Mouse (Mus musculus): ENCODE measurements around the gene 1190007I07Rik.

1190007I07Rik gene

DNA sequence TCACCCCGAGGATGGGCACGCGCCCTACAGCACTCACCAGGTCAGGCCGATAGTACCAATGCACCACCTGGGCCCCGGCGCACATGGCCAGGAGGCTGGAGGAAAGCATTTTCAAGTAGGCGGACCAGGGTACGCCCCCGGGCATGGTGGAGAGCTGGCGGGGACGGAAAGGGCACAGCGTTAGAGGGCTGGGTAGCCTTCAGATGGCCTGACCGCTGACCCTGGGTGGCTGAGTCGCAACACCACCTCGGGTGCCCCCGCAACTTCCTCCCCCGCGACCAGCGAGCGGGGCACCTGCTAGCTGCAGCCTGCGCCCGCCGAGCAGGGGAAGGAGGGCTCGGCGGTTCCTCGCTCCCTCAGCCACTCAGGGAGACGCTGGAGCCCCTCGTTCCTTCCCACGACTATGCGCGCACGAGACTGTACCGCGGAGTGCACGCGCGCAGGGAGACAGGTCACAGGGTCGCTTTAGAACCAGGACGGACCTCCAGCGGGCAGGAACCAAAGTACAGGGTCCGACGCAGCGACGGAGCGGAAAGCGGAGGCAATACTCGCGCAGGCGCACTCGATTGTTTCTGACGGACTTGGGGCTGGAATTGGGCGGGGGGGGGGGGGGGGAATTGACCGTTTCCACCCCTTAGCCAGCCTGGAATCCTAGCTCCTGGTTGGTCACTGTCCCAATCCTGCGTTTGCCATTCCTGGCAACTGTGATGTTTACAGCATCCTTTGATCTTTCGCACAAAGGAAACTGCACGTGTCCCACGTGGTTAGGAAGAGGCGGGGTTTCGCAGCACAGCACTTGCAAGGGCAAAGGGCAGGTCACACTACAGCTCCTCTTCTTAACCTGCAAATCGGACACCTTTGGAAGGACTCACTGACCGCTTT is at the start of gene 1190007I07Rik:
Gene 1190007I07Rik (minus strand): TSS at position 558 of the 882 bp plus-strand sequence.
- DNase-seq (ENCODE audit: low spot score), result peak; percentile 94

DNA sequence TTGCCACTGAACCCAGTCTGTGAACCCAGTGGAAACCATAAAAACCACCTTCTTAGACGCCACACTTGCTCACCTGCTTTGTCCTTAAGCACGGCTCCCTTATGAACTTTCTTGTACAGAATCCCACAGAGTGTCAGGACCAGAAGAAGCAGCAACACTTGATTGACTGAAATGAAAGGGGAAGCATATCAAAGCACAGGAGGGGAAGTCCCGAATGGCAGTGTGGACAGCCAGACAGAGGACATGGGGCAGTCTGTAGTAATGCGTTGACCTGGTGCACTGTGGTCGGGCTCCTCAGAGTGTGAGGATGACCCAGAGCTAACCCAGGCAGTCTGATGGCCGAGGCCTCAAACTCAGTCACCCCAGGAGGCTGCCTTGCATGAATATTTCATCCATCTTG is 47.2 kb upstream of the 1190007I07Rik start:
- DNase-seq (ENCODE audit: low spot score), result no peak

DNA sequence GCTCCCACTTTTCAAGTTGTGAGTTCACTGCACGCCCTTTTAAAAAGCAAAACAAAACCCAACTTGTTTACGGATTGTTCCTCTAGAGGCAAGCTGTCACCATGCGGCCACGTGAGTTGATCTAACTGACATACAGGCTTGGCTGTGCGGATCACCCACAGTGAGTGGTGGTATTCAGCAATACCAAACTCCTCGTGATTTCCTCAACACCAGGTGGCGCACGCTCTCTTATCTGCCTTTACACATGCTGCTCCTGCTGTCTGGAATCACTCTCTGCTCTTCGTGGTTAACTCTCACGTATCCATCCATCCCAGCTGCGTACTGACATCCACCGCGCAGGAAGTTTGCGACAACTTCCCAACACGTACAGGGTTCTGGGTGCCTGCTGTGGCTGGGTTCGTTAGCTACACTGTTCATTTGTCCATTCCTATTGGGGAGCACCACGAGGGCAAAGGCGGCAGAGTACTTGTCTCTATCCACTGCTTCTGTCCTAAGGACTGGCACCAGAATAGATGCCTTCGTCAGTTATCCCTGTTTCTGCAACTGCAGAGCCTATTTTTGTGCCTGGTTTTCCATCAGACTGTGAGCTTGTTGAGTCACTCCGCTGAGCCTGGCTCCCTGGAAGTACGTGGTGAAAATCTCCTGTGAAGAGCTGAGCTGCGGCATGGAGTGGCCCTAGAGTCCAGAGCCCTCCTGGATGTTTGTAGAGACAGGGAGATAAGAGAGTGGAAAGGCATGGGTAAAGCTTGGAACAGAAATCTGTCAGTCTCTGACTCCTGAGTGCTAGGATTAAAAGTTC is 43.6 kb upstream of the 1190007I07Rik start:
- DNase-seq (ENCODE audit: low spot score), result peak; percentile 70

DNA sequence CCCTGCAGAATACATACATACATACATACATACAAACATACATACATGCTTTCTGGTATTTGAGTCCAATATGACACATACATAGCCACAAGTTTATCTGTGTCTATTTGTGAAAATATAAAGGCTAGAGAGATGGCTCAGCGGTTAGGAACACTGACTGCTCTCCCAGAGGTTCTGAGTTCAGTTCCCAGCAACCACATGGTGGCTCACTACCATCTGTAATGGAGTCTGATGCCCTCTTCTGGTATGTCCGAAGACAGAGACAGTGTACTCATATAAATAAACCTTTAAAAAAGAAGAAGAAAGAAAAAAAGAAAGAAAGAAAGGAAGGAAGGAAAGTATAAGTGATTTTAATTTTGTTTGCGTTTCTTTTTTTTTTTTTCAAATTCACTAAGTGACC is 42.9 kb upstream of the 1190007I07Rik start:
- DNase-seq (ENCODE audit: low spot score), result no peak

DNA sequence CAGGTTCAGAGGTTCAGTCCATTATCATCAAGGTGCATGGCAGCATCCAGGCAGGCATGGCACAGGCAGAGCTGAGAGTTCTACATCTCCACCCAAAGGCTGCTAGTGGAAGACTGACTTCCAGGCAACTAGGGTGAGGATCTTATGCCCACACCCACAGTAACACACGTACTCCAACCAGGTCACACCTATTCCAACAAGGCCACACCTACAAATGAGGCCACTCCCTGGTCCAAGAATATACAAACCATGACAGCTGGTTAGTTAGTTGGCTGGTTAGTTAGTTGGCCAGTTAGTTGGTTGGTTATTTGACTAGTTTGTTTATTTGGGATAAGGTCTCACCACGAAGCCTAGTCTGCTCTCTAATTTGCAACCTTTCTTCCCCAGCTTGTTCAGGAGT is 40.3 kb upstream of the 1190007I07Rik start:
- no peak for DNase-seq (ENCODE audit: low spot score)

DNA sequence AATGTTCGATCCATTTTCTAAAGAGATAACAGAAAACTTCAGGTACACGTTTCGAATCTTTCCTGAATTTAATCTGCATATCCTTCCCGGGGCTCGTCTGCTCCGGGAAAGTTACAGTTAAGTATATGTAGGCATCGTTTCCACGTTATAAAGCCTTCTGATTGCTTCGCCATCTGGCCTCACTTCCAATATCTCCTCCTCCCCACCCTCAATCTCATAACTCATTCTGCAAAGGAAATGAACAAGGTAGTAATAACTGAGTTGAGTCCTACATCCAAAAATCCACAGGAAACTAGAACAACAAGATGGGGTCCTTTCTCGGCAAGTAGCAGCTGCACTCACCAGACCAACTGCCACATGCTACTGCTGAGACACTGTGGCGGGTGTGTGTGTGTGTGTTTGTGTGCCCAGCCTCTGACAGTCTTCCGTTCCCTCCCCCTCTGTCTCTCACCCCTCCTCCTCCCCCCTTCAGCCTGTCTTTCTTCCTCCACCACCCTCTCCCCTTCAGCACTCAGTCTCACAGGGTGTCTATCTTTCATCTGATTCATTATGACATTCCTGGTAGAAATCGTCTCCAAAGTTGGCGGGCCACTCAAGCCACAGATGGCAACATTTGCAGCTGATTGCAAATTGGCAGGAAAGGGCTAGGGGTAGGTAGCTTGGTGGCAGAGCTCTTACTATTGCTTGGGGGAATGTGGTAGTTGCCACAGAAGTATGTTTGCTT is 39.4 kb upstream of the 1190007I07Rik start:
- no peak for DNase-seq (ENCODE audit: low spot score)

DNA sequence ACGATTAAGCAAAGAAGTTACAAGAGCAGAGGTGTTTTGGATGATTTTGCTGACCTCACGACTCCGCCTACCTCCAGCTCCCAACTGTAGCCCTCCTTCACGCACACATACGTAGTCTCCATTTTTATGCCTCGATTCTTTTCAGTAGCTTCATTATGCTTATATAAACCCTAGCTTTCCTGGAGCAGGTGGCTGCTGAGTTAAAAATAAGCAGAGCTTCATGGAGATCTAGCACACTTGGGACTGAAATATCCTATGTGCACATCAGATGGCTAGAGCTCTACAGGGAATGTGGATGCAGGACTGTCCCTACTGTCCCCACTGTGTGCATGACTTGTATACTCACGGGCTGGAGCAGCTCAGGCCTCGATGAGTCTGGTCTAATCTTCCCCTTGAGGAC is 38.8 kb upstream of the 1190007I07Rik start:
- DNase-seq (ENCODE audit: low spot score), result no peak

DNA sequence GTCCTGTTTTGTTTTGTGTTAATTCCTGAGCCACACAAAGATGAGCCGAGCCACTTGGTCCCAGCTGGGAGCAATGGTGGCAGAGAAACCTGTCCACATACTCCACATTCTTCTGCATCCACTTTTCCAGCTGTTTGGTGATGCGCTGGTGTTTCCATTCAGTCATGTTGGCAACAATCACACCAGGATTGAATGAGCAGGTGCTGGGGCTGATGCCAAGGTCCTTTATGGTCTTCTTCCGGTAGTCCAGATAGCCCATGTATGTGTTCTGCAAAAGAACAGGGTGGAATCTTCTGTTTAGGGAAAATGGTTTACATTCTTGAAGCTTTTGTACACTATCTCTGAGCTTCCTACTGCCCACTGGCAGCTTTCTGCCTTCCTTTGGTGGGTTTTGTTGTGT is 31.6 kb upstream of the 1190007I07Rik start:
- DNase-seq (ENCODE audit: low spot score), result no peak

DNA sequence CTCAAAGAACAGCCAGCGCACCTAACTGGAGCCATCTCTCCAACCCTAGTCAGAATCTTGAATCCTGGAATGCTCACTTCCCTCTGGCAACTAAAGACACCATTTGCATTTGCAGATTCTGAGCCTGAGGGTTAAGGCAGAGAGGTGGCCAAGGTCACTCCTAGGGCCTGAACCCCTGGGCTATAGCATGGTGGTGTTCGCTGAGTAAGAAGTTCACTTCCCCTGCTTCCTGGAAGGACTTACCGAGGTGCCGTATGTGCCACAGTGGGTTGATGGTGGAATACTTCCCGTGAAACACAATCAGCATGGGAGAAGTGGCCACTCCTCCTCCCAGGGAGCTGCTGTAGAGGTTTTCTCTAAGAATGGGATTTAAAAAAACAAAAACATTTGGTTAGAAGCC is 29.6 kb upstream of the 1190007I07Rik start:
- DNase-seq (ENCODE audit: low spot score), result no peak

DNA sequence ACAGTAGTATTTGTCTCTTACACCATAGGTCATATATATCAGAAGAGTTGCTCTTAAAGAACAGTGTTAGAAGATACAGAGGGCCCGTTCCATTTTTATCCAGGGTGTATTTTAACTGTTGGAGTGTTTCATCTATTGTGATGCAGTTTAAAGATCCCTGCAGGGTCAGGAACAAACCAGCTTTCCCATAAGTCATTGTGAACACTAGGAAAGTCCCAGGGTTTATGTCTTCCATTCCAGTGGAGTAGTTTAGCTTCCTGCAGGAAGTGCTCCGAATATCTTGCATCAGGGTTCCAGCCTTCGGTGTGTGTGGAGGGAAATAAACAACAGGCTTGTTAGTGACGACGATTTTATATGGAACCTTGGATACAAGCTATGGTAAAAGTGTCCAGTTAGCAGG is 28.2 kb upstream of the 1190007I07Rik start:
- no peak for DNase-seq (ENCODE audit: low spot score)

DNA sequence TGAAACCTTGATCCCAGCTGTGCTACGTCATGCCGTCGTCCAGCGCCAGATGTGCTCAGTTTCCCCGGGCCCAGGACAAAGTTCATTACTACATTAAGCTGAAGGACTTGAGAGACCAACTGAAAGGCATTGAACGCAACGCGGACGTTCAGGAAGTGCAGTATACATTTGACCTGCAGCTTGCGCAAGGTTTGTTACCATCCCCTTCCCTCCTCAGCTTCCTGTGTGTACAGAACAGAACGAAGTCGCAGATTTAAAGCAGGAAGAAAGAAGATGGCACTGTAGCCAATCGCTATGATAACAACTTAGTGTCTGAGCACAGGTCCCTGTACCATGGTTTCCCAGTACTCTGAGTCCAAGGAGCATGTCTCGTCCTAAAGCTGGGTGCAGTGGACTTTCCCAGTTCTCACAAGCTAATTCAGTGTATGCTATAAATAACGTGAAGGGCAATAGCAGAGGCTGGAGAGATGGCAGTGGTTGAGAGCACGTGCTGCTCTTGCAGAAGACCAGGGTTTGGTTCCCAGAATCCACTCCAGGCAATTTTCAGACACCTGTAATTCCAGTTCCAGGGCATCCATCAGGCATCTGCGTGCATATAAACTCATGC is 24.3 kb upstream of the 1190007I07Rik start:
- no peak for DNase-seq (ENCODE audit: low spot score)

DNA sequence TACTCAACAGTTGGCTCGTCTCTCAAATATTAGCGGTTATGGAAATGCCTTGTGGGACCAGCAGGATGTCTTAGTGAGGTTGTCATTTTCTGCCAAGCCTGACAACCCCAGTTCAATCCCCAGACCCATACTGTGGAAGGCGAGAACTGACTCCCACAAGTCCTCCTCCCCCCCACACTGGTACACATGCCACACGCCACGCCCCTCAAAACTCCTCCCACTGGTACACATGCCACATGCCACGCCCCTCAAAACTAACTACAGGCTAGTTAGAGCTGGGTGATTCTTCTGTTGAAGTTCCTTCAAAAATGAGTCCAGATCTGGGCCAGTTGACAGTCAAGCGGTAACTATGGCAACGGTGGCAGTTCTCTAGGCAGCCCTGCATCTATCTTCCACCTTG is 23.1 kb upstream of the 1190007I07Rik start:
- DNase-seq (ENCODE audit: low spot score), result no peak

DNA sequence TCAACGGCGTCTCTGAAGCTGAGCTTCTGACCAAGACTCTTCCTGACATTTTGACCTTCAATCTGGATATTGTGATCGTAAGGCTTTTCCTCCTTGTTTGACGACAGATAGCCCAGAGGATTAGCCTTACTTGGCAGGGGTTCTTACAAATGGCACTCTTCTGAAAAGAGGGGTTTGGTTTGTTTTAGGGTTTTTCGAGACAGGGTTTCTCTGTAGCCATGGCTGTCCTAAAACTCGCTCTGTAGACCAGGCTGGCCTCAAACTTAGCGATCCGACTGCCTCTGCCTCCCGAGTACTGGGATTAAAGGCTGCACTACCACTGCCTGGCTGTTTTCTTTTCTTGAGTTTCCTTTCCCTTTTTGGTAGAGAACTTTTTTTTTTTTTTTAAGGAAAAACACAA is 18.5 kb upstream of the 1190007I07Rik start:
- no peak for DNase-seq (ENCODE audit: low spot score)

DNA sequence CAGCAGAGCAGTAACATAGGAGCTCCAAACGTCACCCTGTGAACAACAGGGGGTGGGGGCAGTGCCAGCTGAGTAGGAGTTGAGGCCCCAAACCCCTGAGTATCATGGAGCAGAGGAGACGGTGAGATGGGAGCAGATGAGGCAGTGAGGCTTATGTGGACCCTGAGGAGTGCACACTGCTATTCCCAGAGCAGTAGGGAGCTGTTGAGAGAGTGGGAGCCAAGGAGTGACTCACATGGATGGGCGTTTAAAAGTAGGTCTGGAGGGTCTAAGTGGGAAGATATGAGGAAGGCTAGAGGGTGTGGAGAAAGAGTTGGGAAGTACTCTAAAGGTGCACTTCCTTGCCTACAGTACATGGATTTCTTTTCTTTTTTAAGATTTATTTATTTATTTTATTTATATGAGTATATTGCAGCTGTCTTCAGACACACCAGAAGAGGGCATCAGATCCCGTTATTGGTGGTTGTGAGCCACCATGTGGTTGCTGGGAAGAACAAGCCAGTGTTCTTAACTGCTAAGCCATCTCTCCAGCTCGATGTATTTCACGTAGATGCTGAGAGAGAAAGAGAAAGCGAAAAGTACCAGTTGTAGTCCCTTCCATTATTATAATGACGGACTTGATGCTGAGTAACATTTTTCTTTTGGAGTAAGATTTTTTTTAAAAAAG is 16.1 kb upstream of the 1190007I07Rik start:
- DNase-seq (ENCODE audit: low spot score), result no peak

DNA sequence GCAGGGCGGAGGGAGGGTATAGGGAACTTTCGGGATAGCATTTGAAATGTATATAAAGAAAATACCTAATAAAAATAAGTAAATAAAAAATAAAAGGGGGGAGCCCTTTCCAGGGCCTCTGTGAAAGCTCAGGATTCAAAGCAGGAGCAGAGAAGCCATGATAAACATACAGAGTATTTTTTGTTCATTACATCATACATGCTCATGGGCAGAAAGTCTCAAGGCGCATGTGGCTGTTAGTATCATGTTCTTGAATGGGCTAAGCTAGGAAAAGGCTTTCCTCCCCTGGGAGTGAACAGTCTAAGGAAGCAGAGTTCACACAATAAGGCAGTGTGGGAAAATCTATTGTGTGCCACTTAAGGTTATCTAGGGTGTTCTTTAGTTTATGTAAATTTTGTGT is 13.3 kb upstream of the 1190007I07Rik start:
- DNase-seq (ENCODE audit: low spot score), result no peak

DNA sequence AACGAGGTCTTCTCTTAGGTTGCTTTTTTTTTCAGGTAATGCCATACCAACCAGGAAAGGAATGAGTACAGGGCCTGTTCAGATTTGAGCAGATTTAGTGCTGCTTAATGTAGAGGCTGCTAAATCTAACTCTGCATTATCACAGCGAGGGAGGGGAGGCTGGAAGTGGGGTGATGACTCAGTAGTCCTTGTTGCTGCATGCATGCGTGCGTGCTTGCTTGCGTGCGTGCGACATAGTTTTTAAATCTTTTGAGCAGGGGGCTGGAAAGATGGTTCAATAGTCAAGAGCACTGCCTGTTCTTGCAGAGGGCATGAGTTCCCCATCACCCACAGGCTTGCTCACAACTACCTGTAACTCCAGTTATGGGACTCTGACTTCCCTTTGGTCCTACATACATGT is 11.3 kb upstream of the 1190007I07Rik start:
- DNase-seq (ENCODE audit: low spot score), result no peak

DNA sequence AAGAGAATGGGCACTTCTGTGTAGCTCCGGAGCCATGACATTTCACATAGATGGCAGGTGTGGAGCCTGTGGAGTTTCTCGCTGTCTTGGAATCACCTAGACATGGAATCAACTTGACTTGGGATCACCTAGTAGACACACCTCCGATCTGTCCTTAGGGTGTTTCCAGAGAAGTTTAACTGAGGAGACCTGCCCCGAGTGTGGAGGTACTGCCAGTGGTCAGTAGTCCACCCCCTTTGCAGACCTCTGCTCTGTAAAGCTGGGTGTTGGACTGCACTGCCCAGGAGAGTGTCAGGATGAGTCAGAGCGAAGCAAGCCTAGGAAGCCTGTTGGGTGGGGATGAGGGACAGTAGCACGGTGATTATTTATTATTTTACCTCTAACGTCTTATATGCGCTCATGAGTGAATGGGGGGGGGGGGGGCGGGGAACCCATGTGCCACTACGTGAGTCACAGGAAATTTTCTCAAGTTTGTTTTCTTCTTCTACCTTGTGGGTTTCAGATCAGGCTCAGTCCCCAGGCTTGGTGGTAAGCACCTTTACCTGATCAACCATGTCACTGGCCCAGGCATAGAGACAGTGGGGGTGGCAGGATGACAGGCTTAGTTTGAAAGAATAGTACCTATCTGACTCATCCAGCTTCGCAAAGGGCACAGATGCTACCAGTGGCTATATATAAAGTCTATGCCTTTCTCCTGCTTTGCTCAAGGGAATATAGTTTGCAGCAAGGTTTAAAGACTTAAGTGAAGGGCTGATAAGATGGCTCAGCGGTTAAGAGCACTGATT is 9.7 kb upstream of the 1190007I07Rik start:
- no peak for DNase-seq (ENCODE audit: low spot score)

DNA sequence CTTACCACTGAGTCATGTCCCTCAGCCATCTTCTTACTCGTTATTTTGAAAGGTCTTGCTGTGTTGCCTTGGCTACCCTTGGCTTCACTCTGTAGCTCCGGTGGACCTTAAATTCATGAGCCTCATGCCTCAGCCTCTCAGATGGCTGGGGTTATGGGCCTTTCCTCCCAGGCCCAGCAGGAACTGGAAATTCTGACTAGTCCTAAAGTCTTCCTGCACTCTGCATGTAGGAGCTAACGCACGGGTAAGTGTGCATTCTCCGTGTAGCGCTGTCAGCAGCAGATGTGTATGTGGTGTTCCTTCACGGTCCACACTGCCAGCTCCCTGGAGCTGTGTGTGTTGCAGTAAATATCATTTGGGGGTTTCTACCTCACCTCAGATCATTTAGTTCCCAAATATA is 8.1 kb upstream of the 1190007I07Rik start:
- DNase-seq (ENCODE audit: low spot score), result no peak

DNA sequence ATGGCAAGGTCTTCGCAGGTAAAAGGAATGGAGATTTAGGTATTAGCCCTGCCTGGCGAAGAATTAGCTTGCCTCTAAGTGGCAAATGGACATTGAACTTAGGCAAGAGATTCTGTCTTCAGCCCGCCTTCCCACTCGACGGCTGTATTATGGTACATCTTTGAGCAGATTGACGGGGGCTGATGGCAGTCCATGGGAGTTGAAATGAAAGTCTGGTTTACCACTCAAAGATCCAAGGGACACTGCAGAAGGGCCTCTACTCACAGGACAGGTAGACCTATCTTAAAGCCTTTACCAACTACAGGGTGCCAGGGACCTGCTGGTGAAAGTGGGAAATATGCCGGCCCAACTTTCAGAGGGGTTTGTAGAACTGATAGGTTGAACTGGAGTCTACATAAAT is 7.5 kb upstream of the 1190007I07Rik start:
- no peak for DNase-seq (ENCODE audit: low spot score)

DNA sequence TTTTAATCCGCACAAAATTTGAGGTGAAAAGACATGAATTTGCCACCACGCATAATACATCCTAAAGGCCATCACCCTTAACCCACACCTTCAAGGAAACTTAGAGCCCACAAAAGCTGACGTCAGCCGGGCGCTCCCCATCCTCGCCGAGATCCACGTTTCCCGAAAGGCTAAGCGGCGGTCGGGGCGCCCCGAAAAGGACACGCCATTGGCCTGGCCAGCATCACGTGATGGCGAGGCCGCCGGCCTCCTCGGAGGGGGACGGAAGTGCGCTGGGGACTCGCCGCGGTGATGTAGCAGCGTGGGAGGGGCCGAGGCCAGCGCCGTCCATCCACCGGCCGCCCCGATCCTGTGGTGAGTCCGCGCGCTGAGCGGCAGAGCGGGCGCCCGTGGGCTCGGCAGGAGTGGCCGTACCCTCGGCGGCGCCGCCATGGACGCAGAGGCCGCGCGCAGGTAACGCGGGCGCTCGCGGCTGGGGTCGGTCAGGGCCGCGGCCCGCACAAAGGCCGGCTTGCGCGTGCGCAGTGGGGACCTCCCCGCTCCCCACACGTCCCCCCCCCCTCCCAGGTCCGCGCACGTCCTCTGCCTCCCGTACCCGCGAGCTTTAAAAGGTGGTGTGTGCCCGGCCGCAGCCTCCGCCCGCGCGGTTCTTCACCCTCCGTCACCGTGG is 6.7 kb upstream of the 1190007I07Rik start, which contains the start of gene Tdg:
Gene Tdg (plus strand): TSS at position 243 of the 670 bp plus-strand sequence.
- peak; percentile 91 for DNase-seq (ENCODE audit: low spot score)
